Mouse (Mus musculus) ZHBTc4 (cell line): ENCODE data around the gene Gpr146.

ENCODE experiments used
- DNase-seq: peaks from one replicate; pipeline ENCODE4 v3.0.0-alpha.2; 2011; ENCODE audit warnings: low read depth, low spot score

Gene Gpr146

DNA sequence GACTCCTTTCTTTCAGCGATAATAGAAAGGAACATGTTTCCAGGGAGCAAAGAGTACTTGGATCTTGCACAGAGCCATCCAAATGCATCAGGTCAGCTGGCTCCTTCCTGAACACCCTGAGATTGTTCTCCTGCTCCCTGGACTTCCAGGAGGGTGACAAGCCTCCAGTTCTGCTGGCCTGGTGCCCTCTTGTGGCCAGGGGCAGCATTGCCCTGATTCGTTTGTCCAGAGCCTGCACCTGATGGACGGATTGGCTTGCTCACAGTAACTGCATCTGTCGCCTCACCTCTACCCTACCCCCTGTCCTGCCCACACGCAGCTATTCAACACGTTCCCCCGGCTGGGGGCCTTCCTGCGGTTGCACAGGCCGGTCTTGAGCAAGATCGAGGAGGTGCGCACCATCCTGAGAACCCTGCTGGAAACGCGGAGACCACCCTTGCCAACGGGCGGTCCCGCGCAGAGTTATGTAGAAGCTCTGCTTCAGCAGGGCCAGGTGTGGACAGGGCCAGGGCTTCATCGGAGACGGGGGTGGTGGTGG is 22.2 kb upstream of the Gpr146 start:
- peak; percentile 88 for DNase-seq

GRCm38 (mm10) chr5:139358653-139359052 is 18.8 kb upstream of the Gpr146 start:
- peak; percentile 51 for DNase-seq

GRCm38 (mm10) chr5:139359244-139359643 is 18.3 kb upstream of the Gpr146 start:
- DNase-seq = no peak

GRCm38 (mm10) chr5:139363858-139364257 is 13.6 kb upstream of the Gpr146 start:
- no peak for DNase-seq

DNA sequence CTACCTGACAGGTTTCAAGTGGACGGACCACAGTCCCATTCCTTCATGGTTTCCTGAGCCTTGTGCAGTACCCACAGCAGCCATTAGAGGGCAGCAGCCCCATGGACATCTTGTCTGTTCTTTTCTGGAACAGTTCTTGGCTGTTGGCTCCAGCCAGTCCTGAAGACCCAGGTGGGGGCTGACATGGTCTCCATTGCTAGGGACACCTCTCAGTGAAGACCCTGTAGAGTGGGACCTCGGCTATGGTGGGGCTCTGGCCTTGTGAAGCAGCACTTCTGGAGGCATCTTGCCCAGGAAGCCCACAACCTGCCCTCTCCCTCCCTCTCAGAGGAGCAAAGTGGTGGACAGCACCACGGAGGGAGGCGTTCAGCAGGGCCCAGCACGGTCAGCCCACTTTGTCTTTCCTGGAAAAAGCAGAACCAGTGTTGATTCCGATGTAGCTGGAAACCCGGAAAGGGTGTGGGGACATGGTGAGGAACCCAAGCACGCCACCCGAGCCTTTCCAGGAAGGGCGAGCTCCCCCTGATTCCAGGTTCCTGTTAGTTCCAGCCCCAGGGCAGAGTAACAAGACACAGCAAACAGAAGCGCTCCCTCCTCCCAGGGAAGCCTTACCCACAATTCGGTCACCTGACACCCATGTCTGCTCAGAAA is 13.1 kb upstream of the Gpr146 start:
- peak; percentile 86 for DNase-seq

GRCm38 (mm10) chr5:139364911-139365571 is 12.5 kb upstream of the Gpr146 start:
- DNase-seq = no peak

- no peak for DNase-seq
Observed at GRCm38 (mm10) chr5:139365827-139366226, 11.7 kb upstream of the Gpr146 start.

DNA sequence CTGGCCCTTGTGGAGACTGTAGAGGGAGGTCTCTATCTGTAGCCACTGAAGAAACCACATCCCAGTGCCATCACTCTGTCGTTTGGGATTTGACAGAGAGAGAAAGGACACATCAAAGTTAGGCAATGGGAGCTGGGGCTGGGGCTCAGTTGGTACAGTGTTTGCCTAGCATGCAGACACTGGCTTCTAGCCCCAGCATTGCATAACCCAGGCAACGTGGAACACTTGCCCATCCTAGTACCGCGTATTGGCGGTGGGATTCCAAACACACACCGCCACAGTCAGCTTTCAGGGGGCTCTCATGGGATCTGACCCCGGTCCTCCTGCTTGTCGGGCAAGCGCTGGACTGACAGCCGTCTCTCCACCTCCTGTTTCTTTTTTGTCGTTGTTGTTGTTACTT is 11.0 kb upstream of the Gpr146 start:
- DNase-seq = no peak

GRCm38 (mm10) chr5:139367884-139368458 is 9.5 kb upstream of the Gpr146 start:
- no peak for DNase-seq

DNA sequence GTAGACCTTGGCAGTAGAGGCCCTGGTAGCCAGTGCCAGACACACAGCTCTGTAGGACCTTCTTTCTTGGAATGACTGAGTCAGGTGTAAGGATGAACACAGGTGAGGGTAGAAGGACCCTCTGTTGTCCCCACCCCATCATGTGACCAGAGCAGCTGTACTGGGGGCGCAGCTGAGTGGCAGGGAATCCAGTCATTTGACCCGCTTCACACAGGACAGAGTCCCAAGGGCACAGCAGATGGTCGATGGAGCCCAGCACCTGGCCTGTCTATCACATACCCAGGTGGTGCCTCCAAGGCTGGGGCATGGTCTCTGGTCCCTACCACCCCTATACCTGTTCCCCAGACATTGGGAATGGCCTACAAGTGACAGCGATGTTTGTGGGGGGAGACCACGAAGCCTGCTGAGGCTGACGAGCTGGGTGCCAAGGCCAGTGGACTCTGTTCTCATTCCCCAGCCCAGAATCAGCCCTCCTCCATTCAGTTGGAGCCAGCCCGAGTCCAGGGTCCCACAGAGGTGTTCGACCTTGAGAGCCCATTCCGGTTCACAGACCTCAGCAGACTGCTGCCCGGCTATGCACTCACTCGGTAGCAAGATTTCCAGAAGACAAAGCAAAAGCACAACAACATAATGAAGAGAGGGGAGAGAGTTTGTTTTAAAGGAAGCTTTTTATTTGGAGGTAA is 8.7 kb upstream of the Gpr146 start:
- no peak for DNase-seq

DNA sequence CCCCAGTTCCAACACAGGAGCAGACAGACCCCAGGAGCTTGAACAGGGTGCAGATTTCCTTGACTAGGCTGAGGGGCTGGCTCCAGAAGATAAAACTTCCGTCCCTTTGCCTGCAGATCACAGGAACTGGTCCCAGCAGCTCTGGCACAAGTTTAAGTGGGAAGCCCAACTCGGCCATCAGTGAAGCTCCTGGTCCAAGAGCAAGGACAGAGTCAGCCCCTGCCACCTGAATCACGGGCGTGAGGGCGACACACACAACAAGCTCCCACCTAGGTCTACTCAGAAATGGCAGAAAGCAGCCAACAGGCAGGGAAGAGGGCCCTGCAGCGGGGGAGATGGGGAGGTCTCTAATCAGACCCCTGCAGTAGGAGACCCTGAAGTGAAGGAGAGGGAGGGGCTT is 7.2 kb upstream of the Gpr146 start:
- no peak for DNase-seq

- no peak for DNase-seq
Observed at GRCm38 (mm10) chr5:139371118-139371517, 6.4 kb upstream of the Gpr146 start.

DNA sequence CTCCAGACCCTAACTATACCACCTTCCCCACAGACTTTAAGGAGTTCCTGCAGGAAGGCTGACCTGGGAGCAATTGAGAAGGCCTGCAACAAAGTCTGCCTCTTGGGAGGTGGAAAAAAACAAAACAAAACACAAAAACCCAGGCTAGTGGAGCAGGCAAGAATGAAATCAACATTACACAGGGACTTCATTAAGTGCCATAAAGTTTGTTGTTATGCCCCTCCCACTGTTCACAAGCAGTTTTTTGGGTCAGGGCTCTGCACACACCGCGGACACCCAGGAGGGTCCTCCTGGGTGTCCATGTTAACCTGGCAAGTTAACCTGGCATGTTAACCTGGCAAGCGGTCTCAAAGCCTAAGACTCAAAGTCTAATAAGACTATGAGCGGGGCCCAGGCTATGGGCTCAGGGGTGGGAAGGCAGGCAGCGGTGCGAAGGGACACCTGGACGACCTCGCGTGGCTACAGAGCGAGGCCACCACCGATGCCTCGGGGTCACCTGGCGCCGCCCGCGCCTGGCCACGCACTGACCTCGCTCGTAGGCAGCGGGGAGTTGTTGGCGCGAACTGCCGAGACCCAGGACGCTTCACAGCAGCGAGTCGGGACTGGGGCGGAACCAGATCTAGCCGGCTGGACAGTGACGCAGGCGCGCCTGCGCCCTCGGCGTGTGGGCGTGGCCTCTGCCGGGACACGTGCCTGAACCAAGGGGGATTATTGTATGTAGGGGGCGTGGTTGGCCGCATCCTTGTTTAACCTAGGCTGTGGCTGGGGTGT is 5.7 kb upstream of the Gpr146 start:
- DNase-seq = peak; percentile 98

DNA sequence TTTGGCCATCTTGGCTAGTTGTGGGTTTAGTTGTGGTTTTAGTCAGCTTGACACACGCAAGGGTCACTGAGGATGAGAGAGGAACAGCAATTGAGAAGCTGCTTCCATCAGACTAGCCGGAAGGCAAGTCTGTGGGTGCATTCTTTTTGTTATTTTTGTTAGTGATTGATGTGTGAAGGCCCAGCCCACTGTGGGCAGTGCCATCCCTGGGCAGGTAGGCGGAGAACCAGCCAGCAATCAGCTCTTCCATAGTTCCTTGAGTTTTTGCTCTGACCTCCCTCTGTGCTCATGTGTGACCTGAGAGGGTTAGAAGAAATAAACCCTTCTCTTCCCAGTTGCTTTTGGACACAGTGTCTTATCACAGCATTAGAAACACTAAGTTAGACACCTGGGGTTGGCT is 4.4 kb upstream of the Gpr146 start:
- no peak for DNase-seq

DNA sequence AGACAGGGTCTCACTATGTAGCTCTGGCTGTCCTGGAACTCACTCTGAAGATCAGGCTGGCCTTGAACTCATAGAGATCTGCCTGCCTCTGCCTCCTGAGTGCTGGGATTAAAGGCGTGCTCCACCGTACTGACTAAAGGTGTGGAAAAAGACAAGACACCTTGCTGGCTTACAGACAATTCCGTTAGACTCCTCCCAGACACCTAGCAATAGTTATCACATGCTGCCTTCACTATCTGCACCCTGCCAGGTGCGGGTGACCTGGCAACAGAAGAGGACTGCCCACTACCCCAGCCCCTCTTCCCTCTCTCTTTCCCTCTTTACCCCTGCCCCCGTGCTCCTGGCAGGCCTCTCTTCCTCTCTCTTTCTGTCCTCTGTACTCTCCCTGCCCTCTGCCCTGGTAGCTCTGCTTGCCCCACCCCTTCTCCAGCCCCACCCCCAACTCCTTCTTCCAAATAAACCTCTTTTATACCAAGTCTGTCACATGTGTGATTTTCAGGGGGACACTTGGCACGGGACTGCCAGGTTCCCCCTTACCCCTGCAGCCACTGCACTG is 3.5 kb upstream of the Gpr146 start:
- DNase-seq = no peak

DNA sequence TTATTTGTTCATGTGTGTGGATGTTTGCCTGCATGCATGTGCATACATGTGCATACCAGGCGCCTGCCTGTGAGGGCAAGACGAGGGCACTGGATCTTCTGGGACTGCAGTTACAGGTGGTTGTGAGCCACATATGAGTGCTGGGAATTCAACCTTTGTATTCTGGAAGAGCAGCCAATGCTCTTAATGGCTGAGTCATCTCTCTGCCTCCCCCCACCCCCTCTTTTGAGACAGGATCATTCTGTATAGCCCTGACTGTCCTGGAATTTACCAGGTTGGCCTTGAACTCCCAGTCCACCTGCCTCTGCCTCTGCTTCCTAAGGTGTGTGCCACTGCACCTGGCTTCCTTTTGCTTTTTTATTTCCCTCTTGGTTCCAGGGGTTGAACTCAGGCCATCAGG is 2.7 kb upstream of the Gpr146 start:
- DNase-seq = peak; percentile 42

DNA sequence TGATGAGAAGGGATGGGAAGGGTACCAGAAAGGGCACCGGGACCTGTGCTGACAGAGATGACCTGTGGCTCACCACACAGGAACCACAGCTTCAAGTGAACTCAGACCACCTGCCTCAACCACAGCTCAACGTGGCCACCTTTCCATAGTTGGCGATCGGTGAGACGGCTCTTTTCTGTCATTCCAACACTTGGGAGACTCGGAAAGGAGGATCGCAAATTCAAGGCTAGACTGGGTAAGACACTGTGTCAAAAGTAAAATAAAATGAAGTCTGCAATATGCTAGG is 717 bp downstream of the Gpr146 start:
- no peak for DNase-seq

DNA sequence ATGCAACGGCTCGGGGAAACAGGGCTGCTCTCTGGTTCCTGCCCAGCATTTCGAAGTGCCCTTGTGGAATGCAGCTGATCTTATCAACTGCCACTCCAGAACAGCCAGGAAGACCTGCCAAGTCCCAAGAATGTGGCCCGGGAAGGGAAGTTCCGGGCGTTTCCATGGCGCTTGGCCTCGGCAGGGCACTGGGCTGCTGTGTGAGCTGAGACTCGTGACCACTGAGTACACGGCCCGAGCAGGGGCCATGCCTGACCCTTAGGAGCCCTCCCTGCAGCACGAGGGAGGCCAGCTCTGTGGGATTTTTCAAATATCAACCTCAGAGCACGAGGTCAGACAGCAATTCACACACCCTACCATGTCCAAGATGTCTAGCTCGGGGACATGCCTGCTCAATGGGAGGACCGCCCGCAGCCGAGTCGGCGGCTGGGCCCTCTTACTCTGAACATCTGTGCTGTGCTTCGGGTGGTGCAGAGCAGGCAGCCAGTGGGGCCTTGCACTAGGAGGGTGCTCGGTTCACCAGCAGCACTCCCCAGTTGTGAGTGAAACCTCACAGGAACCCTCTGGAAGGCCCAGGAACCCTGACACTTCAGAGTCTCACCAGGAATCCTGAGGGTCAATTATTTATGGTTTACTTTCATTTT is 1.6 kb downstream of the Gpr146 start:
- peak; percentile 35 for DNase-seq

- no peak for DNase-seq
Observed at GRCm38 (mm10) chr5:139379771-139380384, 2.4 kb downstream of the Gpr146 start.

DNA sequence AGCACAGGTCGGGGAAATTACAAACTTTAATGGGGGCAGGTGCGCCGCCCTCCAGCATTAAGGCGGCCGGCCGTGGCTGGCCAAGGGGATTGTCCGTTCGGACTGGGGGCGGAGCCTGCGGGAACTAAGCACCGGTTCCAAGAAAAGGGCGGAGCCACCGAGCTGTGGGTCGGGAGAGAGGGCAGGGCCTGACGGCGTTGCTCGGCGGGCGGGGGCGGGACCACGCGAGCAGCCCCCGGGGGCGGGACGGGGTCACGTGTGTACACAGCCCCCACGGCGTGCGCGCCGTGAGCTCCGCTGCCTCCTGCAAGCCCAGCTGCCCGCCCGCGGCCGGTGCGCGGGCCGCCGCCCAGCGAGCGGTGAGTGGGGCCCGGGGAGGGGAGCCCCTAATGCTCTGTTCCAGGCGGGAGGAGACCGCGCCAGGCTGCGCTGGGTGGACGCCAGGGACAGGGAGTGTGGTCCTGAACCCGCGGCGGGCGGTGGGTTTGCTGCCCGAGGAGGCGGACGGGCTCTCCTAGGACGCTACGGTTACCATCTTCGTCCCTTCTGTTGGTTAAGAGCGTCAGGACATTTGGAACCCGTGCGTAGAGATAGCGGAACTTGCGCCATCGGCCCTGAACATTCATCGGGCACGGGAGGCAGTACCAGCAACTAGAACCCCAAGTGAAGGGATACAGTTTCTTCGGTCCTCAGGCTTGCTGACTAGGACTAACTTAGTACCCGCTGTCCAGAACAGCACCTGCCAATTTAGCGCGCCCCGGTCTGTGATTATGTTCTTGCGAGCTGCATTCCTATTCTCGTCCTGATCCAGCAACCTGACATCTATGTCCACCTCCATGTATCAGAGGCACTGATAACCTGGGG is 3.1 kb downstream of the Gpr146 start:
- peak; percentile 93 for DNase-seq
